Mouse (Mus musculus) embryonic facial prominence, embryonic 13.5 days (tissue): ENCODE measurements at regions not wholly inside any gene's neighbourhood (a gene's known extent, or its start where the extent isn't known, plus 50 kb on each side); places are given as distances from the start of the nearest gene placed in this dataset.

Experiments
- ATAC-seq: fragments of 200-750 bp; cut with Nextera tagmentation; 2 replicates; pipeline ENCODE4 v1.8.0; 2017; ENCODE audit warnings: low read depth; ENCODE audit not compliant: insufficient number of reproducible peaks, insufficient read depth, low FRiP score, low TSS enrichment
- H3K27ac ChIP-seq: fragments of 300-500 bp; sonication (generic); 2 replicates; pipeline ENCODE4 v1.5.1; 2015; ENCODE audit warnings: moderate library complexity, mild to moderate bottlenecking, inconsistent platforms
- H3K27me3 ChIP-seq: fragments of 300-500 bp; sonication (generic); 2 replicates; pipeline ENCODE4 v1.6.1; 2015; ENCODE audit warnings: mild to moderate bottlenecking, inconsistent platforms
- H3K36me3 ChIP-seq: fragments of 300-500 bp; sonication (generic); 2 replicates; pipeline ENCODE4 v1.6.1; 2015; ENCODE audit warnings: mild to moderate bottlenecking, inconsistent platforms
- H3K4me1 ChIP-seq: fragments of 300-500 bp; sonication (generic); 2 replicates; pipeline ENCODE4 v1.6.1; 2015; ENCODE audit warnings: inconsistent platforms
- H3K4me2 ChIP-seq: fragments of 300-500 bp; sonication (generic); 2 replicates; pipeline ENCODE4 v1.6.1; 2015; ENCODE audit warnings: moderate library complexity, mild to moderate bottlenecking, inconsistent platforms
- H3K4me3 ChIP-seq: fragments of 300-500 bp; sonication (generic); 2 replicates; pipeline ENCODE4 v1.5.1; 2015; ENCODE audit warnings: mild to moderate bottlenecking, inconsistent platforms
- H3K9ac ChIP-seq: fragments of 300-500 bp; sonication (generic); 2 replicates; pipeline ENCODE4 v1.6.1; 2015; ENCODE audit warnings: mild to moderate bottlenecking, inconsistent platforms
- H3K9me3 ChIP-seq: fragments of 300-500 bp; sonication (generic); 2 replicates; pipeline ENCODE4 v1.6.1; 2016; ENCODE audit warnings: inconsistent platforms
- WGBS: fragments of 180-500 bp; shearing (Covaris S2); methylation state at CpG from one replicate; pipeline ENCODE4 v1.1.7; 2015; ENCODE audit warnings: mixed read lengths; 5-methylcytosine and 5-hydroxymethylcytosine counted together

- Histone ChIP-seq H3K4me2 (no peak overlapping the region), H3K36me3 (no peaks in the 10 kb centered on the region), H3K4me1 (peaks cover 11% of the 10 kb centered on the region), H3K9ac (no peak overlapping the region), H3K27me3 (peaks cover 3% of the 10 kb centered on the region; the same call in 1 of the 2 replicates), H3K4me3 (no peak overlapping the region), H3K9me3 (no peaks in the 10 kb centered on the region), H3K27ac (no peak overlapping the region)
- WGBS = 64% methylated on average over 7 of the region's 7 CpGs
- no peak for ATAC-seq
Observed at GRCm38 (mm10) chr3:35475326-35475725, 278.6 kb upstream of the Atp11b start.

- 61% methylated on average over 18 of the region's 18 CpGs for WGBS
- Histone ChIP-seq H3K9ac (no peak overlapping the region), H3K4me2 (no peak overlapping the region), H3K27me3 (peaks cover 38% of the 10 kb centered on the region), H3K4me1 (peaks cover 2% of the 10 kb centered on the region; the same call in 1 of the 2 replicates), H3K9me3 (no peaks in the 10 kb centered on the region), H3K36me3 (no peaks in the 10 kb centered on the region), H3K27ac (no peak overlapping the region), H3K4me3 (no peak overlapping the region)
- ATAC-seq = no peak
Observed at GRCm38 (mm10) chr3:35480714-35481695, 272.9 kb upstream of the Atp11b start.

GRCm38 (mm10) chr3:35481841-35482240 lies 272.1 kb upstream of the Atp11b start:
- Histone ChIP-seq H3K9me3 (no peaks in the 10 kb centered on the region), H3K4me3 (no peak overlapping the region), H3K27ac (no peak overlapping the region), H3K9ac (no peak overlapping the region), H3K36me3 (no peaks in the 10 kb centered on the region), H3K4me1 (peaks cover 2% of the 10 kb centered on the region; the same call in 1 of the 2 replicates), H3K27me3 (peaks cover 38% of the 10 kb centered on the region), H3K4me2 (peak overlapping the region; percentile 31)
- no peak for ATAC-seq
- 29% methylated on average over 11 of the region's 11 CpGs for WGBS

GRCm38 (mm10) chr3:35482296-35482695 lies 271.6 kb upstream of the Atp11b start:
- H3K27me3 ChIP-seq = peaks cover 38% of the 10 kb centered on the region
- no peak overlapping the region for H3K9ac ChIP-seq
- no peaks in the 10 kb centered on the region for H3K9me3 ChIP-seq
- peaks cover 2% of the 10 kb centered on the region; the same call in 1 of the 2 replicates for H3K4me1 ChIP-seq
- no peak overlapping the region for H3K4me3 ChIP-seq
- ATAC-seq = no peak
- WGBS = 5% methylated on average over 6 of the region's 6 CpGs
- no peak overlapping the region for H3K27ac ChIP-seq
- H3K36me3 ChIP-seq = no peaks in the 10 kb centered on the region
- H3K4me2 ChIP-seq = peak overlapping the region; percentile 31

GRCm38 (mm10) chr3:35482759-35483158 lies 271.1 kb upstream of the Atp11b start:
- H3K27ac ChIP-seq = no peak overlapping the region
- ATAC-seq = no peak

GRCm38 (mm10) chr3:35496027-35496824 lies 257.7 kb upstream of the Atp11b start:
- no peak overlapping the region for H3K4me3 ChIP-seq
- no peak for ATAC-seq
- H3K9me3 ChIP-seq = no peaks in the 10 kb centered on the region
- no peak overlapping the region for H3K27ac ChIP-seq
- H3K4me2 ChIP-seq = no peak overlapping the region
- H3K36me3 ChIP-seq = no peaks in the 10 kb centered on the region
- WGBS = 77% methylated on average over 9 of the region's 9 CpGs
- H3K4me1 ChIP-seq = no peaks in the 10 kb centered on the region
- H3K27me3 ChIP-seq = no peaks in the 10 kb centered on the region
- no peak overlapping the region for H3K9ac ChIP-seq

More at GRCm38 (mm10) chr3:35482759-35483158, 271.1 kb upstream of the Atp11b start:
- 74% methylated on average over 10 of the region's 10 CpGs for WGBS
- Histone ChIP-seq H3K9ac (no peak overlapping the region), H3K4me1 (peaks cover 2% of the 10 kb centered on the region; the same call in 1 of the 2 replicates), H3K9me3 (no peaks in the 10 kb centered on the region), H3K27me3 (peaks cover 38% of the 10 kb centered on the region), H3K36me3 (no peaks in the 10 kb centered on the region), H3K4me3 (no peak overlapping the region), H3K4me2 (no peak overlapping the region)

- no peak for ATAC-seq
- H3K27me3 ChIP-seq = no peaks in the 10 kb centered on the region
- H3K27ac ChIP-seq = no peak overlapping the region
- H3K36me3 ChIP-seq = no peaks in the 10 kb centered on the region
- no peak overlapping the region for H3K9ac ChIP-seq
- 0 out of 2 replicates have a peak, but pooled peaks cover 3% of the 10 kb centered on the region for H3K9me3 ChIP-seq
- no peaks in the 10 kb centered on the region for H3K4me1 ChIP-seq
- 65% methylated on average over 1 of the region's 1 CpGs for WGBS
- H3K4me3 ChIP-seq = no peak overlapping the region
- H3K4me2 ChIP-seq = no peak overlapping the region
Observed at GRCm38 (mm10) chr3:35510314-35510713, 243.6 kb upstream of the Atp11b start.

GRCm38 (mm10) chr3:35516517-35516916 lies 237.4 kb upstream of the Atp11b start:
- WGBS = 82% methylated on average over 4 of the region's 4 CpGs

GRCm38 (mm10) chr3:35520131-35520530 lies 233.8 kb upstream of the Atp11b start:
- Histone ChIP-seq H3K27ac (no peak overlapping the region), H3K4me2 (no peak overlapping the region), H3K4me3 (no peak overlapping the region), H3K27me3 (no peaks in the 10 kb centered on the region), H3K9me3 (no peaks in the 10 kb centered on the region), H3K9ac (no peak overlapping the region), H3K4me1 (no peaks in the 10 kb centered on the region), H3K36me3 (no peaks in the 10 kb centered on the region)
- ATAC-seq = no peak; the same call in 1 of the 2 replicates
- WGBS = 75% methylated on average over 3 of the region's 3 CpGs

More at GRCm38 (mm10) chr3:35516517-35516916, 237.4 kb upstream of the Atp11b start:
- ATAC-seq = peak; percentile 56; the same call in 1 of the 2 replicates
- Histone ChIP-seq H3K4me3 (no peak overlapping the region), H3K27ac (no peak overlapping the region), H3K4me1 (no peaks in the 10 kb centered on the region), H3K9ac (no peak overlapping the region), H3K4me2 (no peak overlapping the region), H3K36me3 (no peaks in the 10 kb centered on the region), H3K27me3 (no peaks in the 10 kb centered on the region), H3K9me3 (0 out of 2 replicates have a peak, but pooled peaks cover 3% of the 10 kb centered on the region)

- Histone ChIP-seq H3K36me3 (no peaks in the 10 kb centered on the region), H3K4me1 (0 out of 2 replicates have a peak, but pooled peaks cover 3% of the 10 kb centered on the region), H3K9me3 (no peaks in the 10 kb centered on the region), H3K4me3 (no peak overlapping the region), H3K27ac (no peak overlapping the region), H3K9ac (no peak overlapping the region), H3K4me2 (no peak overlapping the region), H3K27me3 (no peaks in the 10 kb centered on the region)
- ATAC-seq = no peak
Observed at GRCm38 (mm10) chr3:35547696-35548095, 206.2 kb upstream of the Atp11b start.

- H3K27ac ChIP-seq = no peak overlapping the region
- 86% methylated on average over 9 of the region's 9 CpGs for WGBS
Observed at GRCm38 (mm10) chr3:35551791-35552190, 202.1 kb upstream of the Atp11b start.

More at GRCm38 (mm10) chr3:35551791-35552190, 202.1 kb upstream of the Atp11b start:
- Histone ChIP-seq H3K36me3 (no peaks in the 10 kb centered on the region), H3K4me1 (0 out of 2 replicates have a peak, but pooled peaks cover 3% of the 10 kb centered on the region), H3K9ac (no peak overlapping the region), H3K9me3 (no peaks in the 10 kb centered on the region), H3K27me3 (no peaks in the 10 kb centered on the region), H3K4me3 (no peak overlapping the region), H3K4me2 (no peak overlapping the region)
- ATAC-seq = no peak
